Mouse (Mus musculus) small intestine, adult 2 months (tissue): ENCODE measurements around the gene Thada. TPM values are rescaled to one million over a fixed set of nuclear protein-coding genes. Genes with fewer than 3 reads are reported as not detected.
A peak's percentile ranks its signal among the peaks of the same experiment; 100 is the strongest.

Experiments used
- H3K27ac ChIP-seq: fragments of 200-500 bp; 2 replicates; pipeline ENCODE4 v1.5.1; 2012; ENCODE audit warnings: low read depth, low read length, control low read depth, inconsistent platforms; ENCODE audit not compliant: insufficient read depth
- H3K27me3 ChIP-seq: fragments of 200-500 bp; 2 replicates; pipeline ENCODE4 v1.6.1; 2012; ENCODE audit warnings: mild to moderate bottlenecking, moderate library complexity, low read length, inconsistent platforms; ENCODE audit not compliant: control insufficient read depth, insufficient read depth
- H3K36me3 ChIP-seq: fragments of 200-500 bp; 2 replicates; pipeline ENCODE4 v1.6.1; 2012; ENCODE audit warnings: mild to moderate bottlenecking, low read length, control low read depth, inconsistent platforms; ENCODE audit not compliant: control insufficient read depth, insufficient read depth
- H3K4me1 ChIP-seq: fragments of 200-500 bp; 2 replicates; pipeline ENCODE4 v1.6.1; 2012; ENCODE audit warnings: low read length, inconsistent platforms, mixed read lengths; ENCODE audit not compliant: control insufficient read depth, insufficient read depth, insufficient read length
- H3K4me3 ChIP-seq: fragments of 200-500 bp; 2 replicates; pipeline ENCODE4 v1.5.1; 2012; ENCODE audit warnings: low read depth, mild to moderate bottlenecking, control low read depth, inconsistent platforms, low read length, moderate library complexity
- CTCF ChIP-seq: fragments of 200-500 bp; IDR thresholded peaks from 2 replicates; pipeline ENCODE4 v1.5.1; 2012; ENCODE audit warnings: low read depth, mild to moderate bottlenecking, control low read depth, inconsistent platforms, low read length, moderate library complexity, mixed read lengths; ENCODE audit not compliant: insufficient replicate concordance, insufficient read length; ENCODE audit errors: extremely low read depth
- POLR2A ChIP-seq: fragments of 200-500 bp; IDR thresholded peaks from 2 replicates; pipeline ENCODE4 v1.6.1; 2012; ENCODE audit warnings: low read depth, mild to moderate bottlenecking, control low read depth, inconsistent platforms, low read length, moderate library complexity
- WGBS: fragments of 180-500 bp; shearing (Covaris S2); methylation state at CpG from one replicate; pipeline ENCODE4 v1.1.7; 2018; 5-methylcytosine and 5-hydroxymethylcytosine counted together
- polyA plus RNA-seq: library from polyadenylated mRNA; depleted of rRNA; stranded (reverse); fragments of >200 nt; gene quantifications from 2 replicates; pipeline ENCODE4 v1.2.3, GENCODE M21; 2012

Gene Thada
- polyA plus RNA-seq, 1 experiment, result 3.5 TPM

GRCm38 (mm10) chr17:84181502-84182310 is 284.3 kb downstream of the Thada start:
- peaks cover 21% of the 10 kb centered on the region for H3K36me3 ChIP-seq
- H3K4me1 ChIP-seq, result peaks cover 23% of the 10 kb centered on the region
- H3K27me3 ChIP-seq, result no peaks in the 10 kb centered on the region
- peak overlapping the region; percentile 51 for H3K4me3 ChIP-seq
- H3K27ac ChIP-seq, result peak overlapping the region; percentile 92
- 13% methylated on average over 18 of the region's 18 CpGs for WGBS
- 0 out of 2 replicates have a peak, but pooled peaks have one; percentile 6 for TF ChIP-seq POLR2A
- TF ChIP-seq CTCF, result 0 out of 2 replicates have a peak, but pooled peaks have one; percentile 12

GRCm38 (mm10) chr17:84180715-84181501 is 285.1 kb downstream of the Thada start:
- Histone ChIP-seq H3K27me3 (no peaks in the 10 kb centered on the region), H3K4me3 (peak overlapping the region; percentile 51), H3K36me3 (peaks cover 13% of the 10 kb centered on the region), H3K4me1 (peaks cover 23% of the 10 kb centered on the region), H3K27ac (peak overlapping the region; percentile 92)
- 9% methylated on average over 11 of the region's 11 CpGs for WGBS
- TF ChIP-seq CTCF (no peak), POLR2A (no peak)

DNA sequence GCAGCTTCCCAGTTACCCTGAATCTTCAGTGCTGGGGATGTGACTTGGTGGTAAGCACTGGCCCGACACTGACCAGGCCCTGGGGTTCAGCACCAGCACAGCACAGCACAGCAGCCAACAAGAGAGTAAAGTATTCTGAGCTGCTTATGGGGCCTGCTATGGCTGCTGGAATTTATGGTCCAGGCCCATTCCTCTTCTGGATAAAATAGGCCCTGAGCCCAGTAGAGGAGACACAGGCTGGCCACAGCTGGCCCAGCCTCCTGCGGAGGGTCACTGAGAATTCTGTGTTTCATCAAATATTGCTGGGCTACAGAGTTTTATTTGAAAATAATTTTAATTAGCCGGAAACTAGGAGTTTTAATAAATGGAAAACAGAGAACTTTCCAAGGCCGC is 286.0 kb downstream of the Thada start:
- WGBS, result 78% methylated on average over 4 of the region's 4 CpGs
- H3K4me3 ChIP-seq, result no peak overlapping the region
- TF ChIP-seq CTCF, result no peak
- peaks cover 23% of the 10 kb centered on the region for H3K4me1 ChIP-seq
- H3K27ac ChIP-seq, result 0 out of 2 replicates have a peak overlapping the region, but pooled peaks have one; percentile 92
- H3K36me3 ChIP-seq, result peaks cover 4% of the 10 kb centered on the region
- H3K27me3 ChIP-seq, result no peaks in the 10 kb centered on the region

- Histone ChIP-seq H3K27me3 (no peaks in the 10 kb centered on the region), H3K27ac (0 out of 2 replicates have a peak overlapping the region, but pooled peaks have one; percentile 92), H3K4me1 (peaks cover 23% of the 10 kb centered on the region), H3K36me3 (peaks cover 2% of the 10 kb centered on the region; the same call in 1 of the 2 replicates), H3K4me3 (no peak overlapping the region)
- TF ChIP-seq CTCF (no peak), POLR2A (no peak)
- WGBS, result 79% methylated on average over 17 of the region's 17 CpGs
Observed at GRCm38 (mm10) chr17:84179026-84179972, 286.7 kb downstream of the Thada start.

DNA sequence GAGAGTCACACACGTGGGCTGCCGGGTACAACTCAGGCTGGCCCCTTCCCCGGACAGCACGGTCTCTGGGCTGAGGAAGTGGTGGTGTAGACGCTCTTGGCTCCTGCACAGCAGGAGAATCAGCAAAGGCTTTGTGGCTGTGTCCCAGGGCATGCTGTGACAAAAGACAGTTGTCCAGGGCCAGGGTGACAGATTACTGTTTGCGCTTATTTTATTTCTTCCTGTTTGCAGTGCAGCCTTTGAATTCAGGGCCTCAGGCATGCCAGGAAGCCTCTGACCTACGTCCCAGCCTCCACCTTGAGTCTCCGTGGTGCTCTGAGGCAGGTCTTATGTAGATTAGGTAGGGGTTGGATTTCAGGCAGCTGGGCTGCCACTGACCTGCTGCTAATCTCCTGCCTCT is 288.5 kb downstream of the Thada start:
- Histone ChIP-seq H3K27ac (no peak overlapping the region), H3K36me3 (no peaks in the 10 kb centered on the region), H3K4me3 (no peak overlapping the region), H3K27me3 (no peaks in the 10 kb centered on the region), H3K4me1 (peaks cover 20% of the 10 kb centered on the region)
- no peak for TF ChIP-seq POLR2A
- TF ChIP-seq CTCF, result no peak
- 36% methylated on average over 8 of the region's 8 CpGs for WGBS

DNA sequence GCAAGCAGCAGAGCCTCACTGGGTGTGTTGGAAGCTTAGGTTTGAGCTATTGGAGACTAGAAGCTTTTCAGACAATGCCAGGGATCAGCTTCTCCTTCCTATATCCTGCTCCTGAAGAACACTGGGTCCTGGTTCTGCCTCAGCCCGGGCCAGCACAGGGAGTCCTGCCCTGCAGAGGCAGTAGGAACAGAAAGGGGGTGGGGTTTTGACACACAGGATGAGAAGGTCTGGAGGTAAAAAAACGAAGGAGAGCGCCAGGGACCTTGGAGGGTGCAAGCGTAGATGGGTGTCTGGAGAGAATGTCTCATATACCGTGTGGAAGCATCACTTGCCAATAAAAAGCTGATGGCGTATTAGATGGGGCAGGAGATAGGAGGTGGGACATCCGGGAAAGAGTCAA is 289.6 kb downstream of the Thada start:
- H3K27ac ChIP-seq, result no peak overlapping the region
- H3K4me3 ChIP-seq, result no peak overlapping the region
- peaks cover 13% of the 10 kb centered on the region for H3K4me1 ChIP-seq
- no peaks in the 10 kb centered on the region for H3K36me3 ChIP-seq
- no peaks in the 10 kb centered on the region for H3K27me3 ChIP-seq
- WGBS, result 87% methylated on average over 7 of the region's 7 CpGs
- TF ChIP-seq POLR2A, result no peak
- no peak for TF ChIP-seq CTCF

DNA sequence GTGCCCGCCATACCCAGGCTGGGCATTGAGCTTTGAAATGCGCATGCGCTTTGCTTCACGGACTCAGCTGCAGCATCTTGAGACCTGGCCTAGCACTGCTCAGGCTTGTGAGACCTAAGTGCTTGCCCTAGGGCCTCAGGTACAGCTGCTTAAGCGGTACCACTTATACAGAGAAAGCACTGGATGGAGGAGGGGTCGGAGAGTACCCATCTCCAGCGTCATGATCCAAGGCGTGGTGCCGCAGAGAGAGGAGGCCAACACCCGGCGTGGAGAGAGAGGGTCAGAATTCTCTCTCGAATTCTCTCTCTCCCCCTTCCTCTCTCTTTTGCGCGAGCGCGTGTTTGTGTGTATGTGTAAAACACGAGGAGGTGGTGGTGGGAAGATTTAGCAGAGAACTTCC is 290.8 kb downstream of the Thada start:
- no peak for TF ChIP-seq CTCF
- TF ChIP-seq POLR2A, result no peak
- 94% methylated on average over 17 of the region's 17 CpGs for WGBS
- H3K36me3 ChIP-seq, result no peaks in the 10 kb centered on the region
- H3K4me1 ChIP-seq, result peaks cover 3% of the 10 kb centered on the region
- H3K27ac ChIP-seq, result no peak overlapping the region
- no peak overlapping the region for H3K4me3 ChIP-seq
- H3K27me3 ChIP-seq, result no peaks in the 10 kb centered on the region
